Mouse (Mus musculus) granulocyte monocyte progenitor cell, adult 5-6 weeks (primary cell): ENCODE results near the gene Cbx7. TPM values are rescaled to one million over a fixed set of nuclear protein-coding genes. Genes with fewer than 3 reads are reported as not detected.
"Not testable (repeated sequence)": the region's sequence is repeated elsewhere in the genome, so short reads cannot be mapped to it uniquely, and the experiment has no call there.

ENCODE experiments used
- ATAC-seq: replicated peaks from 2 replicates; pipeline ENCODE4 v1.8.0; 2016; ENCODE audit warnings: mild to moderate bottlenecking, moderate TSS enrichment, inconsistent platforms; ENCODE audit not compliant: poor library complexity, severe bottlenecking
- total RNA-seq, 2 experiments: library from RNA; stranded (forward) in 1 of 2; stranded (reverse) in 1 of 2; fragments of 200-712, 200-1000 nt in 1 of 2; fragments of >200 nt in 1 of 2; fragmentation: Nextera tagmentation in 1 of 2; gene quantifications; 2 replicates each; pipeline ENCODE4 v1.2.3; 2014 to 2017

Cbx7 gene
- total RNA-seq, 2 experiments from 2014 or later: 0.26 to 3.7 TPM

- no peak for ATAC-seq
Observed at GRCm38 (mm10) chr15:79951226-79951625, 19.7 kb downstream of the Cbx7 start.

- peak; percentile 37; the same call in 1 of the 2 replicates for ATAC-seq
Observed at GRCm38 (mm10) chr15:79950250-79951025, 20.5 kb downstream of the Cbx7 start.

GRCm38 (mm10) chr15:79947681-79948080 is 23.2 kb downstream of the Cbx7 start:
- no peak for ATAC-seq

GRCm38 (mm10) chr15:79946790-79947189 is 24.1 kb downstream of the Cbx7 start:
- ATAC-seq: peak; percentile 41

GRCm38 (mm10) chr15:79946022-79946421 is 24.9 kb downstream of the Cbx7 start:
- peak; percentile 71 for ATAC-seq

- no peak for ATAC-seq
Observed at GRCm38 (mm10) chr15:79944948-79945347, 26.0 kb downstream of the Cbx7 start.

- ATAC-seq: no peak
Observed at GRCm38 (mm10) chr15:79943584-79943983, 27.3 kb downstream of the Cbx7 start.

- no peak for ATAC-seq
Observed at GRCm38 (mm10) chr15:79942541-79942940, 28.4 kb downstream of the Cbx7 start.

GRCm38 (mm10) chr15:79940932-79941331 is 30.0 kb downstream of the Cbx7 start:
- ATAC-seq: peak; percentile 66

- no peak for ATAC-seq
Observed at GRCm38 (mm10) chr15:79939913-79940312, 31.0 kb downstream of the Cbx7 start.

- ATAC-seq: not testable (repeated sequence)
Observed at GRCm38 (mm10) chr15:79939501-79939900, 31.4 kb downstream of the Cbx7 start.

- no peak for ATAC-seq
Observed at GRCm38 (mm10) chr15:79939020-79939419, 31.9 kb downstream of the Cbx7 start.

- no peak for ATAC-seq
Observed at GRCm38 (mm10) chr15:79936374-79936751, 34.6 kb downstream of the Cbx7 start.

GRCm38 (mm10) chr15:79935654-79936373 is 35.1 kb downstream of the Cbx7 start:
- ATAC-seq: no peak

GRCm38 (mm10) chr15:79934776-79935175 is 36.1 kb downstream of the Cbx7 start:
- ATAC-seq: no peak

- no peak for ATAC-seq
Observed at GRCm38 (mm10) chr15:79933670-79934514, 37.0 kb downstream of the Cbx7 start.

GRCm38 (mm10) chr15:79933052-79933669 is 37.8 kb downstream of the Cbx7 start:
- no peak for ATAC-seq

GRCm38 (mm10) chr15:79932323-79932987 is 38.5 kb downstream of the Cbx7 start:
- ATAC-seq: peak; percentile 78

- no peak for ATAC-seq
Observed at GRCm38 (mm10) chr15:79931496-79932141, 39.3 kb downstream of the Cbx7 start.
